Mouse (Mus musculus) forebrain, embryonic 11.5 days (tissue): Measurements from ENCODE around the gene Mrpl53. TPM values are rescaled to one million over a fixed set of nuclear protein-coding genes. Genes with fewer than 3 reads are reported as not detected.
A peak's percentile ranks its signal among the peaks of the same experiment; 100 is the strongest.

Source experiments
- ATAC-seq: fragments of 200-750 bp; cut with Nextera tagmentation; replicated peaks from 2 replicates; pipeline ENCODE4 v1.8.0; 2017; ENCODE audit warnings: moderate TSS enrichment; ENCODE audit not compliant: low FRiP score
- DNase-seq: peaks from one replicate; pipeline ENCODE4 v3.0.0-alpha.2; 2017; ENCODE audit warnings: low spot score
- H3K27ac ChIP-seq: fragments of 300-500 bp; sonication (generic); 2 replicates; pipeline ENCODE4 v1.5.1; 2014; ENCODE audit warnings: low read depth, low read length
- H3K27me3 ChIP-seq: fragments of 300-500 bp; sonication (generic); 2 replicates; pipeline ENCODE4 v1.6.1; 2014; ENCODE audit warnings: mild to moderate bottlenecking, low read length, mixed read lengths; ENCODE audit not compliant: control insufficient read depth, insufficient read depth
- H3K36me3 ChIP-seq: fragments of 300-500 bp; sonication (generic); 2 replicates; pipeline ENCODE4 v1.6.1; 2014; ENCODE audit warnings: mild to moderate bottlenecking, low read length, moderate library complexity, mixed read lengths; ENCODE audit not compliant: control insufficient read depth, insufficient read depth
- H3K4me1 ChIP-seq: fragments of 300-500 bp; sonication (generic); replicated peaks from 2 replicates; pipeline ENCODE4 v1.6.1; 2014; ENCODE audit warnings: low read length, mixed read lengths; ENCODE audit not compliant: control insufficient read depth, insufficient read depth
- H3K4me2 ChIP-seq: fragments of 300-500 bp; sonication (generic); 2 replicates; pipeline ENCODE4 v1.6.1; 2014; ENCODE audit warnings: low read depth, mild to moderate bottlenecking, low read length, moderate library complexity, mixed read lengths; ENCODE audit not compliant: severe bottlenecking
- H3K4me3 ChIP-seq: fragments of 300-500 bp; sonication (generic); 2 replicates; pipeline ENCODE4 v1.5.1; 2014; ENCODE audit warnings: low read depth, low read length
- H3K9ac ChIP-seq: fragments of 300-500 bp; sonication (generic); 2 replicates; pipeline ENCODE4 v1.6.1; 2014; ENCODE audit warnings: low read length
- H3K9me3 ChIP-seq: fragments of 300-500 bp; sonication (generic); 2 replicates; pipeline ENCODE4 v1.6.1; 2016; ENCODE audit warnings: low read length, mixed read lengths; ENCODE audit not compliant: control insufficient read depth
- WGBS: fragments of 180-500 bp; shearing (Covaris S2); extraction: QIAGEN DNeasy Blood & Tissue Kit; methylation state at CpG from one replicate; pipeline ENCODE4 v1.1.7; 2014; 5-methylcytosine and 5-hydroxymethylcytosine counted together
- polyA plus RNA-seq: library from polyadenylated mRNA; unstranded; fragments of >200 nt; fragmentation: Nextera tagmentation; extraction: Ambion mirVana; gene quantifications from 2 replicates; pipeline ENCODE4 v1.2.1, GENCODE M21; 2014

The Mrpl53 gene
- polyA plus RNA-seq, 1 experiment from 2014 or later: 123 TPM

DNA sequence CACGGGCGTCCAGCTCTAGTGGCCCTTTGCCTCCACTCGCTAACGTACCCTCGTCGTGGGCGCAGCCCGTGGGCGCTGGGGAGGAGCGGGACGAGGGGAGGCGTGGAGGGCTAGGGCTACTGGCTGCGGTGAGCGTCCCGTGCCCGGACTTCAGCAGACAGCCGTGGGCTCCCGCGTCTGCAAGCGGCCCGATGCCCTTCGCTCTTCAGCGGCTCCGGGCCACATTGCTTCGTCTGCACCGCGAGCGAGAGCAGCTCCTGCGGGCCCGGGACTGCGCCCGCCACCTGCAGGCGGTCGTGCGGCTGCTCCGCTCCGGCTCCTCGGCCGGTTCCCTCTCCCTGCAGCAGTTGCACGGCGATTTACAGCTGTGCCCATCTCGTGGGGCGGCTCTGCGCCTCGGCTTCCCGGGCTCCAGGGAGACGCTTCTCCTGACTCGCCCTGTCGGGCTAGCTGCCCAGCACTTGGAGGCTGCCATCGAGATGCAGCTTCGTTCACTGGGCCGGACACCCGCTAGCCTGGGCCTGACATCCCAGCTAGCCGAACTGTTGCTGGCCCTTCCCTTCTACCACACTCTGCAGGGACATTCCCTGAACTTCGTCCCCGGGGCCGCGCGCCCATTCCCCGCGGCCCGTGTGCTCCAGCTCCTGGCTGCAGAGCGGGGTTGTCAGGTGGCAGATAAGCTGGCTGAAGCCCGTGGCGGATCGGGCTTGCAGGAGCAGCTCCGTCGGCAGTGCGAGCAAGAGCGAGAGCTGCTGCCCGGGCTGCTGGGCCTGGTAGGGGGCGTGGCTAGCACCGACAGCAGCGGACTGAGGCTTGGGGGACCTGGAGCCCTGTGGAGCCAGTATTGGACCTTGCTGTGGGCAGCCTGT is 6.9 kb upstream of the Mrpl53 start:
- peak overlapping the region; percentile 90 for H3K4me2 ChIP-seq
- no peaks in the 10 kb centered on the region for H3K36me3 ChIP-seq
- peaks cover 2% of the 10 kb centered on the region; the same call in 1 of the 2 replicates for H3K27me3 ChIP-seq
- peak overlapping the region; percentile 72 for H3K4me3 ChIP-seq
- ATAC-seq (peak; percentile 76), DNase-seq (peak; percentile 84)
- H3K9me3 ChIP-seq: no peaks in the 10 kb centered on the region
- under 1% methylated on average over 73 of the region's 74 CpGs for whole genome bisulfite sequencing
- peaks cover 9% of the 10 kb centered on the region; the same call in 1 of the 2 replicates for H3K4me1 ChIP-seq
- peak overlapping the region; percentile 77 for H3K9ac ChIP-seq
- peak overlapping the region; percentile 26 for H3K27ac ChIP-seq

DNA sequence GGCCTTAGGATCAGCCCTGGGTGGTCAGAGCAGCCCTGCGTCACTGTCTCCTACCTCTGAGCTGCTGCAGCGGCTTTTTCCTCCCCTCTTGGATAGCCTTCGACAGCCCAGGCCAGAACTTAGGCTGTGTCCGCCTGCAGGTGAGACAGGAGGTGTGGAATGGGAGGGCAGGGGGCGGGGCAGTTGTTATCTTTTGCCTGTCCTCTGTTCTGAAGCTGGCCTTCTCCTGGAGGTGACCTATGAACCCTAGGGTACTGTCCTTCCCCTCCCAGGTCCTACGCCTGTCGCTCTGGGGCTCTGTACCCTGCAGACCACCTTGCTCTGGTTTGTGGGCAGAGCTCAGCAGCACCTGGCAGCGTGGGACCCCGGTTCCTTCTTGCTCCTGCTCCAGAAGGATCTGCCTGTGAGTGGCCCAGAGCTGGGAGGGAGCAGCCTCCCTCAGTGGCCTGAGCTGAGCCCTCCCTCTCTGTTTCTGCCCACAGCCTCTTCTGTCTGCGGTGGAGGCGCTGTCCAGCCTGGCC is 5.7 kb upstream of the Mrpl53 start:
- Histone ChIP-seq H3K9me3 (no peaks in the 10 kb centered on the region), H3K27ac (no peak overlapping the region), H3K36me3 (no peaks in the 10 kb centered on the region), H3K27me3 (peaks cover 2% of the 10 kb centered on the region; the same call in 1 of the 2 replicates), H3K4me2 (no peak overlapping the region), H3K4me3 (no peak overlapping the region), H3K4me1 (peaks cover 14% of the 10 kb centered on the region), H3K9ac (no peak overlapping the region; the same call in 1 of the 2 replicates)
- WGBS: 38% methylated on average over 11 of the region's 11 CpGs
- peak; percentile 58 for DNase-seq
- no peak for ATAC-seq

DNA sequence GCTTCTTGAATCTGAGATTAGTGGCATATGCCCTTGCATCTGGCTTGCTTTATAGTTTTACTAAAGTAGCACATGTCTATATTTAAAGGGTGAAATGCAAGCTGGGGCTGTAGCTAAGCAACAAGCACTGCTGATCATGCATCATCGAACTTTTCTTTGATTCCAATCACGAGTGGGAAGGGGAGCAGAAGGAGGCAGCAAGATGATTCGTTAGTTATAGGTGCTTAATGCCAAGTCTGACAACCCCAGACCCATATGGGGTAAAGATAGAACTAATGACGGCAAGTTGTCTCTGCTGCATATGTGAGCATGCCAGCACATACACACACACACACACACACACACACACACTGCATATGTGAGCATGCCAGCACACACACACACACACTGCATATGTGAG is 4.7 kb upstream of the Mrpl53 start:
- H3K4me1 ChIP-seq: peaks cover 19% of the 10 kb centered on the region
- no peak overlapping the region for H3K4me2 ChIP-seq
- H3K9me3 ChIP-seq: no peaks in the 10 kb centered on the region
- DNase-seq (no peak), ATAC-seq (no peak)
- peaks cover 2% of the 10 kb centered on the region; the same call in 1 of the 2 replicates for H3K27me3 ChIP-seq
- no peak overlapping the region for H3K4me3 ChIP-seq
- WGBS: 74% methylated on average over 4 of the region's 4 CpGs
- H3K36me3 ChIP-seq: no peaks in the 10 kb centered on the region
- no peak overlapping the region for H3K9ac ChIP-seq
- H3K27ac ChIP-seq: no peak overlapping the region

DNA sequence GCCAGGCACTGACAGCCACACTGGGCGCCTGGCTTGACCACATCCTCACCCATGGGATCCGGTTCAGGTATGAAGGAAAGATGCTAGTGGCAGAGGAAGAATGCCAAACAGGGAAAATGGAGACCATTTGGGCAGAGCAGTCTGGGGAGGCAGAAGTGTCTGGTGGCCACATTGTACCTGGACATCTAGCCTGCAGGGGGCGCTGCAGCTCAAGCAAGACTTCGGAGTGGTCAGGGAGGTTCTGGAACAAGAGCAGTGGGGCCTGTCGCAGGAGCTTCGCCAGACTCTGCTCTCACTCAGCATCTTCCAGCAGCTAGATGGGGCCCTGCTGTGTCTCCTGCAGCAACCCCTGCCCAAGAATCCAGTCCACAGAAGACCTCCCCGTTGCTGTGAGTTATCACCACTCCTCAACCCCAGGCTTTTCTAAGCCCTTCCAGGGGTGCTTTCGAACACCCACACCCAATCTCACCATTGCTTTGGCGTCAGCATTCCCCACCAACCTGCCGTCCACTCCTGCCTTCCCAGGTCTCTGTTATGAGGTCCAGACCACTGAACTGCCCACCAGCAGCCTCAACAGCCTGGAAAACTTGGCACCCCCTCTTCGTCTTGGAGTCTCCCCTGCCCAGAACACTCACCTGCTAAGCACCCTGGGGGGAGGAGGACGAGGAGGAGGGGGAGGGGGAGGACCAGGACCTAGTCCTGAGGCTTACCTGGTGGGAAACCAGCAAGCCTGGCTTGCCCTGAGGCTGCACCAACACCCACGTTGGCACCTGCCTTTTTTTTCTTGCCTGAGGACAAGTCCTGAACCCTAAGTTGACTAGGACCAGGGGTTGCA is 1.1 kb upstream of the Mrpl53 start:
- no peaks in the 10 kb centered on the region for H3K36me3 ChIP-seq
- peaks cover 2% of the 10 kb centered on the region; the same call in 1 of the 2 replicates for H3K27me3 ChIP-seq
- peak overlapping the region; percentile 76 for H3K4me3 ChIP-seq
- H3K27ac ChIP-seq: no peak overlapping the region
- 34% methylated on average over 13 of the region's 13 CpGs for WGBS
- H3K4me1 ChIP-seq: peaks cover 19% of the 10 kb centered on the region
- ATAC-seq: peak; percentile 66
- peak; percentile 92 for DNase-seq
- peak overlapping the region; percentile 85 for H3K4me2 ChIP-seq
- no peaks in the 10 kb centered on the region for H3K9me3 ChIP-seq
- H3K9ac ChIP-seq: peak overlapping the region; percentile 83

DNA sequence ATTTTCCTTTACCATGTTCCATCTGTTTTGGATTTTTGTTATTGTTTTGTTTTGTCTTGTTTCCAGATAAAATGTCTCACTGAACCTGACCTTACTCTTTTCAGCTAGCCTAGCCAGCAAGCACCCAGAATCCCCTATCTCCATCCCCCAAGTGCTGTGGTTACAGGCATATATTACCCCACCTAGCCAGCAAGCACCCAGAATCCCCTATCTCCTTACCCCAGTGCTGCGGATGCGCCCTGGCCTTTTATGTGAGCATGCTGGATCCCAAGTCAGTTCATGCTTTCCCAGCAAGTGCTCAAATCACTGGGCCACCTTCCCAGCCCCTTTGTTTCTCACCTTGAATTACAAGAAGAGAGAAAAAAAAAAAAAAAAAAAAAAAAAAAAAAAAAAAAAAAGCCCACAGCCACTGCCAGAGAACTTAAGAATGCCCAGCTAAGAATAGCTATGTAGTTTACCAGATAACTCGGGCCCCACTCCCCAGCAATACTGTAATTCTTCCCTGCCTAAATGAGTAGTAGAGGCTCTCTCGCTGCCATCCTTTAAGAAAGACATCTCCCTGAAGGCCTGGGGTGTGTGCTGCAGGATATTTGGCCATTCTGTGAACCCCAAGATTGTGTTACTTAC is 2.8 kb downstream of the Mrpl53 start:
- no peak overlapping the region for H3K4me3 ChIP-seq
- peaks cover 20% of the 10 kb centered on the region for H3K4me1 ChIP-seq
- no peaks in the 10 kb centered on the region for H3K27me3 ChIP-seq
- H3K9ac ChIP-seq: no peak overlapping the region
- H3K27ac ChIP-seq: no peak overlapping the region
- WGBS: 90% methylated on average over 4 of the region's 4 CpGs
- H3K36me3 ChIP-seq: no peaks in the 10 kb centered on the region
- no peak overlapping the region for H3K4me2 ChIP-seq
- no peak for DNase-seq
- no peaks in the 10 kb centered on the region for H3K9me3 ChIP-seq
- ATAC-seq: no peak

DNA sequence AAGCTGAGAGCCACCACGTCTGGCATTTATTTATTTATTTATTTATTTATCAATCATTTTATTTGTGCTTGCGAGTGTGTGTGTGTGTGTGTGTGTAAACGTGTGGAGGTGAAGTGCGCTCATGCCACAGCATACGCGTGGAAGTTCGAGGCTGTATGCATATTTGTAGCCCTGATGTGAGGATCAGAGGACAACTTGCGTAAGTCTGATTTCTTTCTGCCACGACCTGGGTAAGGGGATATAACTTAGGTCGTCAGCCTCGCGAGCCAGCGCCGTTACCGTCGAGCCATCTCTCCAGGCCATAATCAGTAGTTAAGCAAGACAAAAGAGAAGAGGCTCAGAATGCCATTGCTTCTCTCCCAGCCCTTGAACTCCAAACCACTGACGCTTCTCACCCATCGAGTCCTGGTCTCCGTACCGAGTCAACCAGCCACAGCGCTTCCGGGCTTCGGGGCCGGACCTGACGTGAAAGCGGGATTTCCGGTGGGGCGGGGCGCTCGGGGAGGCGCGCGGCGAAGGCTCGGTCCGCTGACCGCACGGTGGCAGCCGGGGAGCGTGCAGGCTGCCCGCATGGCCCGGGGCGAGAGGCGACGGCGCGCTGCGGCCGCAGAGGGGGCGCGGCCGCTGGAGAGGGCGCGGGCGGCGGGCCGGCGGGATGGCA is 6.3 kb downstream of the Mrpl53 start, which contains the start of gene Mogs:
TSS of gene Mogs (plus strand) at position 486 of the 661 bp plus-strand sequence.
- Histone ChIP-seq H3K4me2 (peak within 1 kb of the TSS; percentile 96), H3K4me3 (peak within 1 kb of the TSS; percentile 87), H3K36me3 (no peaks in the 10 kb centered on the region; the same call in none of the 2 replicates), H3K27me3 (no peaks in the 10 kb centered on the region), H3K9me3 (no peaks in the 10 kb centered on the region), H3K4me1 (peaks cover 10% of the 10 kb centered on the region; the same call in 1 of the 2 replicates), H3K9ac (peak within 1 kb of the TSS; percentile 85), H3K27ac (peak within 1 kb of the TSS; percentile 44)
- WGBS: 1% methylated on average over 56 of the region's 58 CpGs
- ATAC-seq: peak; percentile 89
- DNase-seq: peak; percentile 95

DNA sequence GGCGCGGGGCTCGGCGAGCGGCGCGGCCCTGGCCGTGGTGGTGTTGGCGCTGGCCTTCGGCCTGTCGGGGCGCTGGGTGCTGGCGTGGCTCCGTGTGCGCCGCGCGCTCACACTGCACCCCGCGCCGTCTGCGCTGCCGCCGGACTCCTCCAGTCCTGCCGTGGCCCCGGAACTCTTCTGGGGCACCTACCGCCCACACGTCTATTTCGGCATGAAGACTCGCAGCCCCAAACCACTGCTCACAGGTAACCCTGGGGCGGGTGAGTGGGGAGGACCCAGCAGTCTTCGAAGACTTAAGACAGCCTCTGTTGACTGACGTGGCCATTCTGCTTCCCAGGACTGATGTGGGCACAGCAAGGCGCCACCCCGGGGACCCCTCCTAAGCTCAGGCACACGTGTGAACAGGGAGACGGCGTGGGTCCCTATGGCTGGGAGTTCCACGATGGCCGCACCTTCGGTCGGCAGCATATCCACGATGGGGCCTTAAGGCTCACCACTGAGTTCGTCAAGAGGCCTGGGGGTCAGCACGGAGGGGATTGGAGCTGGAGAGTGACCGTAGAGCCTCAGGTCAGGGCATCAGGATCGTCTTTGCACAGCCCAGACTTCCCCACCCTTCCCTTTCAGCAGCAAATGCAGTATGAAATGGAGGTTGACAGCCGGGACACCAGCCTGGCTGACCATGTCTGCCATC is 7.0 kb downstream of the Mrpl53 start:
- Histone ChIP-seq H3K9me3 (no peaks in the 10 kb centered on the region), H3K4me3 (peak overlapping the region; percentile 87), H3K4me1 (peaks cover 11% of the 10 kb centered on the region; the same call in 1 of the 2 replicates), H3K4me2 (peak overlapping the region; percentile 96), H3K9ac (peak overlapping the region; percentile 85), H3K36me3 (no peaks in the 10 kb centered on the region; the same call in none of the 2 replicates), H3K27ac (peak overlapping the region; percentile 44), H3K27me3 (no peaks in the 10 kb centered on the region)
- 2% methylated on average over 44 of the region's 48 CpGs for WGBS
- DNase-seq: peak; percentile 56
- no peak; the same call in 1 of the 2 replicates for ATAC-seq
